Mouse (Mus musculus): ENCODE measurements around the gene Jade1. TPM values are rescaled to one million over a fixed set of nuclear protein-coding genes. Genes with fewer than 3 reads are reported as not detected.

The Jade1 gene
- polyA plus RNA-seq, 1 experiment from 2014 or later: 13.8 TPM

DNA sequence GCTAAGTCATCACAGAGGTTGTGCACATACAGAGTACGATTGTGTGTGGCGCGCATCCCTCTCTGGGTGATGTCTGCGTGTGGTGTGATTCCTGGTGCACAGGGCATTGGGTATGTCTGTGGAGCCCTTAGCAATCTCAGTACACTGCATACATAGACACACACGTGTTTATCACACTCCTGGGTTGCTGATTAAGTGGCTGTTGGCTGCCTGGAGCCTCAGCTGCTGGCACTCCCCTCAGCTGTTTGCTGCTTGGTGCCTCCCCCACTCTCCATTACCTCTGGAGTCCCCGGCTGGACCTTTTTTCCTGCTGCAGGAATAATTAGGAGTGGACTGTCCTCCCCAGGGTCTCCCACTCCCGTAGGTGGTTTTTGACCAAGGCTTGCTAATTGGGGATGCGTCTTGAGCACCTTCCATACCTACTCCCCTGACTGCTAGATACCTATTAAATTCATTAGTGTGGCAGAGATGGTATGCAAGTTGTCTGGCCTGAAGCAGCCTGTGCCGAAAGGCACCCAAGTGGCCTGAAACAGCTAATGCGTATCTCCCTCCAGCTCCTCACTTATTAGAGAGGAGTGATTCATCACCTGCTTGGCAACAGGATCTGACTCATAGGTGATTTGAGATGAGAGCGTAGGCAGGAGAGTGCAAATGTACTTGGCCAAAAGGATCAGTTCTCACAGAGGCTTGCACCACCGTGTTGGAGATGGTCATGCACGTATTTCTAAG, 50.2 kb downstream of the Jade1 start:
- whole genome bisulfite sequencing (ENCODE audit: insufficient replicate concordance): 81% methylated on average over 13 of the region's 13 CpGs
- peaks cover 98% of the 10 kb centered on the region for H3K36me3 ChIP-seq
- no peaks in the 10 kb centered on the region for H3K4me1 ChIP-seq
- ATAC-seq: 0 out of 2 replicates have a peak, but pooled peaks have one; percentile 21
- H3K9ac ChIP-seq: no peak overlapping the region
- H3K27me3 ChIP-seq (replicated peaks): no peaks in the 10 kb centered on the region
- no peaks in the 10 kb centered on the region for H3K9me3 ChIP-seq (replicated peaks)
- no peak overlapping the region for H3K27ac ChIP-seq
- no peak overlapping the region for H3K4me2 ChIP-seq
- no peak overlapping the region for H3K4me3 ChIP-seq

DNA sequence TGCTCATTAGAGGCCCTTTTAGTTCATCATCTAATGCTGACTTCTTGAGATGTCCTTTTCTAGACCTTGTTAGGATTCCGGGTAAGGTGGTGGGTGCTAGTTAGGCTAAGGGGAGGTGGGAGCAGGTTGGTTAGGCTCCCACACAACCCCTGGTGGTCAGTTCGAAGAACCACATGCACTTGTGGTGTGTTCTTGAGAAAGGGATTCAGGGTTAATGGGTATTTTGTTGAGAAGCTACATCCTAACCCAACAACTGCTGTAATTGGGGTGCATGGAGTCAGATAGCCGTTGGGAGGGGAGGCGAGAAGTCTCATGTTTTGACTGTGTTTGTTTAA, 50.8 kb downstream of the Jade1 start:
- no peak overlapping the region for H3K4me3 ChIP-seq
- H3K9me3 ChIP-seq (replicated peaks): no peaks in the 10 kb centered on the region
- H3K36me3 ChIP-seq: peaks cover 98% of the 10 kb centered on the region
- no peak overlapping the region for H3K27ac ChIP-seq
- no peaks in the 10 kb centered on the region for H3K27me3 ChIP-seq (replicated peaks)
- H3K9ac ChIP-seq: no peak overlapping the region
- no peak overlapping the region for H3K4me2 ChIP-seq
- H3K4me1 ChIP-seq: no peaks in the 10 kb centered on the region
- WGBS (ENCODE audit: insufficient replicate concordance): 83% methylated on average over 4 of the region's 4 CpGs
- ATAC-seq: no peak

- H3K27me3 ChIP-seq (replicated peaks): no peaks in the 10 kb centered on the region
Observed at GRCm38 (mm10) chr3:41607050-41607449, 51.5 kb downstream of the Jade1 start.

DNA sequence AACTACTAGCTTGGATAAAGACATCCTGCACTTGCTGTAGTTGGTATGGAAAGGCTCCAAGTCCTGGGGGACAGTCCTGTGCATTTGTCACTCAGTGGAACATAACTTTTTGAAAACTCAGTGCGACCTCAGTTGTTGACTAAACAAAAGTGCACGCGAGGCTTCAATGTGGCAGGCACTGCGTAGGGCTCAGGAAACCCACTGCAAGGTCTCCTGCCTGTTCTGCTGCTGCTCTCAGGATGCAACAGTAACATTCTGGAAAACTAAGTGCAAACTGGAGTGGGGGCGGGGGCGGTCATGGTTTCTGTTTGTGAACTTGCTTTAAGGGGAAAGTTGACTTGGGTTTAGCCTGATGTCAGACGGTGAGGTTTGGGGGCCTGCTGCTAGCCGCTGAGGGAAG, 51.9 kb downstream of the Jade1 start:
- no peak overlapping the region for H3K27ac ChIP-seq
- H3K9ac ChIP-seq: no peak overlapping the region
- no peaks in the 10 kb centered on the region for H3K27me3 ChIP-seq (replicated peaks)
- no peak overlapping the region for H3K4me2 ChIP-seq
- no peaks in the 10 kb centered on the region for H3K4me1 ChIP-seq
- peaks cover 100% of the 10 kb centered on the region for H3K36me3 ChIP-seq
- H3K4me3 ChIP-seq: no peak overlapping the region
- ATAC-seq: no peak
- H3K9me3 ChIP-seq (replicated peaks): no peaks in the 10 kb centered on the region
- 86% methylated on average over 8 of the region's 8 CpGs for WGBS (ENCODE audit: insufficient replicate concordance)

More at GRCm38 (mm10) chr3:41607050-41607449, 51.5 kb downstream of the Jade1 start:
- Histone ChIP-seq H3K9me3 (replicated peaks) (no peaks in the 10 kb centered on the region), H3K36me3 (peaks cover 98% of the 10 kb centered on the region), H3K4me2 (no peak overlapping the region), H3K4me1 (no peaks in the 10 kb centered on the region), H3K27ac (no peak overlapping the region), H3K9ac (no peak overlapping the region), H3K4me3 (no peak overlapping the region)
- 87% methylated on average over 9 of the region's 9 CpGs for WGBS (ENCODE audit: insufficient replicate concordance)
- ATAC-seq: no peak

- Histone ChIP-seq H3K27me3 (replicated peaks) (no peaks in the 10 kb centered on the region), H3K27ac (no peak overlapping the region), H3K4me2 (no peak overlapping the region), H3K9me3 (replicated peaks) (no peaks in the 10 kb centered on the region), H3K4me3 (no peak overlapping the region), H3K36me3 (peaks cover 100% of the 10 kb centered on the region), H3K4me1 (no peaks in the 10 kb centered on the region), H3K9ac (no peak overlapping the region)
- ATAC-seq: no peak
- 82% methylated on average over 5 of the region's 5 CpGs for WGBS (ENCODE audit: insufficient replicate concordance)
Observed at GRCm38 (mm10) chr3:41609071-41609470, 53.5 kb downstream of the Jade1 start.

DNA sequence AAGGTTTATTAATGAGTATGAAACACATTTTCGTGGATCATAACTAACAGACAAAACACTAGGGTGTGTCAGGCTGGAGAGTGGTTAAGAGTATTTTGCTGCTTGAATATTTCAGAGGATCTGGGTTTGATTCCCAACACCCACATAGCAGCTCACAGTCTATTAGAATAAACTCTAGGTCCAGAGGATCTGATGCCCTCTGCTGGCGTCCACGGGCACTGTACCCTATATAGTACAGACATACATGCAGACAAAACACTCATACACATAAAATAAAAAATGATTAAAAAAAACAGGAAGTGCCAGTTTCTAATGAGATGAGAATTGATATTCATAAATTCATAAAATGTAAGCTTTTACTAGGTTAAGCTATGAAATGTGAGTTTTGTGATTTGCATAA, 56.7 kb downstream of the Jade1 start:
- WGBS (ENCODE audit: insufficient replicate concordance): 87% methylated on average over 3 of the region's 3 CpGs
- no peaks in the 10 kb centered on the region for H3K9me3 ChIP-seq (replicated peaks)
- H3K4me2 ChIP-seq: no peak overlapping the region
- H3K4me3 ChIP-seq: no peak overlapping the region
- H3K27me3 ChIP-seq (replicated peaks): no peaks in the 10 kb centered on the region
- H3K27ac ChIP-seq: no peak overlapping the region
- H3K36me3 ChIP-seq: peaks cover 81% of the 10 kb centered on the region
- no peaks in the 10 kb centered on the region for H3K4me1 ChIP-seq
- no peak overlapping the region for H3K9ac ChIP-seq
- ATAC-seq: no peak

DNA sequence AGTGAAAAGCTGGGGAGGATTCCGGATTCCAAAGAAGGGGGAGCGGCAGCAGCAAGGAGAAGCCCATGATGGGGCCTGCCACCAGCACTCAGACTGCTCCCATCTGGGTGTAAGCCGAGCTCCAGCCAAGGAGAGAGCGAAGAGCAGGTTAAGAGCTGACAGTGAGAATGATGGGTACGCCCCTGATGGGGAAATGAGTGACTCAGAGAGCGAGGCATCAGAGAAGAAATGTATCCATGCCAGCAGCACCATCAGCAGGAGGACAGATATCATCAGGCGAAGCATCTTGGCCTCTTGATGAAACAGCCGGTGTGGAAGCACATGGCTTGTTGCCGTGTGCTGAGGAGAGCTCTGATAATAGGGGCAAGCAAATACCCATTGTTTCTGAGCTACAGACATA, 58.2 kb downstream of the Jade1 start:
- ATAC-seq: no peak
- H3K4me1 ChIP-seq: no peaks in the 10 kb centered on the region

DNA sequence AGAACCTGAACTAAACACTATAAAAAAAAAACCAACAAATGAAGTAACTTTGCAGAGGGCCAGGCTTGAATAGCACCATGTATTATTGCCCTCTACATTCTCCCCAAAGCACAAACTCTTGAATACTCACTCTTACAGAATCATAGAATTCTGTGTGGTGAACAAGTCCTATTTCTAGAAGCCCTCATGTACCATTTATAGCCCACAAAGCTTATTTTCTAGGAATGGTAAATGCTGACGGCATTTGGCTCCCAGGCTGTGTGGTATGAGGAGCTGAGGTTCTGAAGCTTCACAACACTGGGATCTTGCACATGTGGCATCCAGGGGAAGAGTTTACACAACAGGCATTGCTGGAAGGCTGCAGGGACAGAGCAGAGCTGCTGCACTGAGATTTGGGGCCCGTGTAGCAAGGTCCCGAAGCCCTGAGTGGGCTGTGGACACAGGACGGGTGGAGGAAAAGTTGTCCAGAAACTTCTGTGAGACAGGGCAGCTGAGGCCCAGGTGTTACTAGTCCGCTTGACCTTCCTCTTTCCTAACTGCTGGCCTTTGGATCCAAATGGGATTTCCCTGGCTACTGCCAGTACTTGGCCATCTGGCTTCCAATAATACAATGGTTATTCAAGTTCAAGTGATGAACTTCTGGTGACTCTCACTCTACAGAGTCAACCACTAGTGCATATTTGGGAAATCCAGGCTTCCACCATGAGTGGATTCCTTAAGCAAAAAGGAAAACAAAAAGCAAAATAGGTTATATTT, 58.9 kb downstream of the Jade1 start:
- Histone ChIP-seq H3K9ac (no peak overlapping the region), H3K4me3 (no peak overlapping the region), H3K4me2 (no peak overlapping the region), H3K27me3 (replicated peaks) (no peaks in the 10 kb centered on the region), H3K4me1 (no peaks in the 10 kb centered on the region), H3K27ac (no peak overlapping the region), H3K36me3 (peaks cover 59% of the 10 kb centered on the region), H3K9me3 (replicated peaks) (no peaks in the 10 kb centered on the region)
- no peak for ATAC-seq
- 81% methylated on average over 5 of the region's 5 CpGs for WGBS (ENCODE audit: insufficient replicate concordance)

More for the DNA sequence above, 58.2 kb downstream of the Jade1 start:
- WGBS (ENCODE audit: insufficient replicate concordance): 85% methylated on average over 9 of the region's 9 CpGs
- Histone ChIP-seq H3K4me3 (no peak overlapping the region), H3K27ac (no peak overlapping the region), H3K27me3 (replicated peaks) (no peaks in the 10 kb centered on the region), H3K9me3 (replicated peaks) (no peaks in the 10 kb centered on the region), H3K9ac (no peak overlapping the region), H3K4me2 (no peak overlapping the region), H3K36me3 (peaks cover 66% of the 10 kb centered on the region)

- H3K27me3 ChIP-seq (replicated peaks): no peaks in the 10 kb centered on the region
- H3K4me1 ChIP-seq: no peaks in the 10 kb centered on the region
- peaks cover 23% of the 10 kb centered on the region for H3K36me3 ChIP-seq
- no peaks in the 10 kb centered on the region for H3K9me3 ChIP-seq (replicated peaks)
- H3K4me3 ChIP-seq: no peak overlapping the region
- no peak overlapping the region for H3K9ac ChIP-seq
- 74% methylated on average over 3 of the region's 3 CpGs for WGBS (ENCODE audit: insufficient replicate concordance)
- no peak overlapping the region for H3K4me2 ChIP-seq
- no peak overlapping the region for H3K27ac ChIP-seq
- no peak for ATAC-seq
Observed at GRCm38 (mm10) chr3:41618036-41618435, 62.5 kb downstream of the Jade1 start.

GRCm38 (mm10) chr3:41618488-41618887, 63.0 kb downstream of the Jade1 start:
- H3K9me3 ChIP-seq (replicated peaks): no peaks in the 10 kb centered on the region
- H3K27ac ChIP-seq: no peak overlapping the region
- 84% methylated on average over 3 of the region's 3 CpGs for WGBS (ENCODE audit: insufficient replicate concordance)

GRCm38 (mm10) chr3:41620971-41621370, 65.4 kb downstream of the Jade1 start:
- no peaks in the 10 kb centered on the region; the same call in 1 of the 2 replicates for H3K36me3 ChIP-seq
- no peak overlapping the region for H3K9ac ChIP-seq
- H3K27me3 ChIP-seq (replicated peaks): no peaks in the 10 kb centered on the region
- no peaks in the 10 kb centered on the region for H3K9me3 ChIP-seq (replicated peaks)
- ATAC-seq: no peak
- H3K4me2 ChIP-seq: no peak overlapping the region
- no peaks in the 10 kb centered on the region for H3K4me1 ChIP-seq
- no peak overlapping the region for H3K4me3 ChIP-seq
- H3K27ac ChIP-seq: no peak overlapping the region
- WGBS (ENCODE audit: insufficient replicate concordance): 74% methylated on average over 7 of the region's 7 CpGs

More at GRCm38 (mm10) chr3:41618488-41618887, 63.0 kb downstream of the Jade1 start:
- no peak for ATAC-seq
- no peaks in the 10 kb centered on the region for H3K27me3 ChIP-seq (replicated peaks)
- H3K4me1 ChIP-seq: no peaks in the 10 kb centered on the region
- H3K36me3 ChIP-seq: peaks cover 18% of the 10 kb centered on the region
- no peak overlapping the region for H3K4me2 ChIP-seq
- H3K4me3 ChIP-seq: no peak overlapping the region
- H3K9ac ChIP-seq: no peak overlapping the region

DNA sequence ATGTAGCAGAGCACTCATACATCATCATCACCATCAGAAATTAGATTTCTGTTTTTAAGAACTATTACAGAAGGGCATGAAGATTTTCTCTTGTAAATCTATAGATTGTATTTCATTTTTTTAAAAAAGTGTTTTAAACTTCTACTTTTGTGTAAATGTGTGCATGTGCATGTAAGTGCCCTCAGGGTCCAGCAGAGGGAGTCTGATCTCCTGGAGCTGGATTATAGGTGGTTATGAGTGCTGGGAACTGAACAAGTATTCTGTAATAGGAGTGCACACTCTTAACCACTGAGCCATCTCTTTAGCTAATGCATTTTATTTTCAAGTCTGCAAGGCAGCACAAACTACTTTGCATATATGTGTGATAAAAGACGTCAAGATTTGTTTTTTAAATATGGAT, 100.1 kb downstream of the Jade1 start:
- no peak for ATAC-seq
- WGBS (ENCODE audit: insufficient replicate concordance): 90% methylated on average over 1 of the region's 1 CpGs
- peaks cover 21% of the 10 kb centered on the region for H3K36me3 ChIP-seq

More for the DNA sequence above, 100.1 kb downstream of the Jade1 start:
- Histone ChIP-seq H3K27me3 (replicated peaks) (no peaks in the 10 kb centered on the region), H3K4me1 (no peaks in the 10 kb centered on the region), H3K9ac (no peak overlapping the region), H3K4me2 (no peak overlapping the region), H3K9me3 (replicated peaks) (no peaks in the 10 kb centered on the region), H3K27ac (no peak overlapping the region), H3K4me3 (no peak overlapping the region)
